Mouse (Mus musculus): ENCODE data around the gene Egln2.

The Egln2 gene

GRCm38 (mm10) chr7:27174896-27175295, 8.3 kb upstream of the Egln2 start:
- DNase-seq (ENCODE audit: low spot score) = no peak

DNA sequence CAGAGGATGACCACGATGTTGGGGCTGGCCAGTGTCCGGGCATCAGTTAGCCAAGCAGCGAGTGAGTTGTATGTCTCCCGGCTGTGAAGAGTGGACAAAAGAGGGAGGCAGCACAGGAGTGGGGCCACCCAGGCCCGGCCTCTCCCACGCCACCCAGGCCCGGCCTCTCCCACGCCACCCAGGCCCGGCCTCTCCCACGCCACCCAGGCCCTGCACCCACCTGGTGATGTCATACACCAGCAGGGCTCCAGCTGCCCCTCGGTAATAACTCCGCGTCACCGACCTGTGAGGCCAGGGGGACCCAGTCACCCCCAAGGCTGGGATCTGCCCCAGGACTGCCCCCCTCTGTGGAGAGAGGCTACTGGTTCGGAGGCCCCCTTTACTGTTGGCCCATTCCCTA, 7.9 kb upstream of the Egln2 start:
- no peak for DNase-seq (ENCODE audit: low spot score)

DNA sequence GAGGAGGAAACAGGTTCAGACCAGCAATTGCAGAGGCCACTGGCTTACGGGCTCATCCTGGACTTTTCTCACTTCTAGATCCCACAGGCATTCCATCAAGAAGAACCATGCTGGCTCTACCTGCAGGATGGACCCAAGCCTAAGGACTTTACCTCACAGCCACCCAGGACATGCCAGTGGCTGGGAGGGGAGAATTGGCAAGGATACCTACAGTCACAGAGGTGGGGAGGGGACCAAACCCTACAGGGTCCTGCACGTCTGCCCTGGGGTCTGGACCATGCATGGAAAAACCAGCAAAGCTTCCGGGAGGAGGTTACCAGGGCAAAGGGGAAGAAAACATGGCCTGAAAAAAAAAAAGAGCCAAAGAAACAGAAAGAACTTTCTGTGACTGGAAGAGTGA, 4.4 kb upstream of the Egln2 start:
- no peak for DNase-seq (ENCODE audit: low spot score)

DNA sequence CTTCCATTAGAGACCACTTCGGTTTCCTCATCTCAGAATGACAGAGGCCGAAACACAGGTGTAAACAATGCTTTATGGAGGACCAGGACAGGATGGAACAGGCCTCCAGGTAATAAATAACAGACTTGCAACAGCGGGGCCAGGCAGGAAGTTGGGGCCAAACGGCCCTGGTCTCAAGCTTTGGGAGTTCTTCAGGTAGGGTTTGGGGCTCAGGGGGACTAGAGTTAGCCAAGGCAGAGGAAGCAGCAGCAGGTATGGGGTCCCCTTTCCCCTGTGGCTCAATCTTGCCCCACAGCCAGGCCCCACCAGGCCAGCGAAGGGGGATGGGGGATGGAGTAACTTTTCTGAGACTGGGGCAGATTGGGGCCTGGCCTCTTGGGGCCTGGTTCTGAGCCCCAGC, 1.8 kb upstream of the Egln2 start:
- no peak for DNase-seq (ENCODE audit: low spot score)

GRCm38 (mm10) chr7:27167475-27168094, 983 bp upstream of the Egln2 start:
- no peak for DNase-seq (ENCODE audit: low spot score)

DNA sequence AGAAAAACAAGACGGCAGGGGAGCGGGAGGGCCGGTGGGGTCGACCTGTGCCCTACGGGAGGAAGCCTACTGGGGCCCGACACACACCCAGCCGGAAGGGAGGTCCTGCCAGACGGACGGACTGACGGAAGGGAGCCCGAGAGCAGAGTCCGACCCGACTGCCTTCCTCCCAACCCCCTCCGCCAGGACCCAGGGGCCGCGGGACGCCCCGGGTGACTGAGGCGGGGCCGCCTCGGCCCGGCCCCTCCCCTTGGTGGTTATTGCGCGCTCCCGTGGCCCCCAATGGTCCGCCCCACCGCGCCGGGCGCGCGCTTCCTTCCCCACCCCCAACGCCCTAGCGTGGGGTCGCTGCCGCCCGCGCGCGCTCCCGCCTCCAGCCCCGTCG, 381 bp downstream of the Egln2 start:
- peak; percentile 85 for DNase-seq (ENCODE audit: low spot score)

DNA sequence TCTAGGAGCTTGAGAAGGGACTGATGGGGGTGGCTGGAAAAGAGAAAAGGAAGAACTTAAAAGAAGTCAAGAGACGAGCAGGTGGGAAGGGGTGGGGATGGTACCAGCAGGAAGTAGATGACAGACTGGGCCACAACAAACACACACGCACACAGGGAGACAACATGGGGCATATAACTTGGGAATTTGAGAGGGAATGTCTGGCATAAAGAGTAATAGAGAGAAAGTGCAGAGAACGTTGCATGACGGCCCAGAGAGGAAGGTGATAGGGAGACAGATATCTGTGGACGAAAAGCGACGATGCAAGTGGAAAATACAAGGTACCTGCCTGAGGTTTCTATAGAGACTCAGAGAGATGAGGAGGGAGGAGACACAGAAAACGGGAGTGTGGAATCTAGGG, 906 bp downstream of the Egln2 start:
- DNase-seq (ENCODE audit: low spot score) = no peak

DNA sequence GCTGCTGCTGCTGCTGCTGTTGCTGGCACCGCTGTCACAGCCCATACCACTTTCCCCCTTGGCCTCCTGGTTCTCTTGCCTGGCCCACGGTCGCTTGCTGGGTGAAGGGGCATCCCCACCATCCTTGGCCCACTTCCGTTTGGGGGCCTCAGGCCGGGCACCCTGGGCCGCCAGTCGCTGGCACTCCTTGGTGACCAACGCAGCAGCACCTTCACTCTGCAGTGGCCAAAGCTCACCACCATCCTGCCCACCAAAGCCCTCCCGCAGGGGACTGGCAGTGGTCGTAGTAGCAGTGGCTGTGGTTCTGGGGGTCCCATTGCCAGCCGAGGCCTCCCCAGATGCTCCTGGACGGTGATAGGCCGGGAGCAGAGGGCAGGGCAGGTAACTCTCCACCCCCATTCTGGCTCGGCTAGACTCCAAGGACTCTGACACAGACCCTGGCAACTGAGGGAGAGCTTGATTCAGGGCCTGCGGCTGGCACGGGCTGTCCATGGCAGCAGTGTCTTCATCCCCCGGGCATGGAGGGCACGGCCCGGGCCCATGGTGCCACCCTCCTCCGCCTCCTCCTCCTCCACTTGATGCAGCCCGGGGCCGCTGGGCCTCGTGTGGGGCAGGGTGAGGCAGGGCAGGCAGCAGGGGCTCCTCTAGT, 1.5 kb downstream of the Egln2 start:
- no peak for DNase-seq (ENCODE audit: low spot score)

GRCm38 (mm10) chr7:27164112-27164947, 2.3 kb downstream of the Egln2 start:
- no peak for DNase-seq (ENCODE audit: low spot score)

DNA sequence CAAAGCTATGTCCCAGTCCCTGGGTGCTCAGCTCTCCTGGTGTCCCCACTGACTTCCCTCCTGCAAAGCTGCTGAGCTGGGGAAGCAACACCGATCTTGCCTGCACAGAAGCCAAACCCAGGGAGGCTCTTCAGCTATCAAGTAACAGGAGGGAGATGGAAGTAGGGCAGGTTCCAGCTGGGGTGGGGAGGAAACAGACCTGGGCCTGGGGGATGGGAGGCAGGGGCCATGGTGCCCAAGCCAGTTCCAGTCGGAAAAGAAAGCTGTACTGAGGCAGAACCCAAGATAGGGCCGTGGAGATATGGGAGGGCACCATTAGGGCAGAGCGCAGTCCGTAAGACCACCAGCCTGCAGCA, 3.2 kb downstream of the Egln2 start:
- DNase-seq (ENCODE audit: low spot score) = no peak

DNA sequence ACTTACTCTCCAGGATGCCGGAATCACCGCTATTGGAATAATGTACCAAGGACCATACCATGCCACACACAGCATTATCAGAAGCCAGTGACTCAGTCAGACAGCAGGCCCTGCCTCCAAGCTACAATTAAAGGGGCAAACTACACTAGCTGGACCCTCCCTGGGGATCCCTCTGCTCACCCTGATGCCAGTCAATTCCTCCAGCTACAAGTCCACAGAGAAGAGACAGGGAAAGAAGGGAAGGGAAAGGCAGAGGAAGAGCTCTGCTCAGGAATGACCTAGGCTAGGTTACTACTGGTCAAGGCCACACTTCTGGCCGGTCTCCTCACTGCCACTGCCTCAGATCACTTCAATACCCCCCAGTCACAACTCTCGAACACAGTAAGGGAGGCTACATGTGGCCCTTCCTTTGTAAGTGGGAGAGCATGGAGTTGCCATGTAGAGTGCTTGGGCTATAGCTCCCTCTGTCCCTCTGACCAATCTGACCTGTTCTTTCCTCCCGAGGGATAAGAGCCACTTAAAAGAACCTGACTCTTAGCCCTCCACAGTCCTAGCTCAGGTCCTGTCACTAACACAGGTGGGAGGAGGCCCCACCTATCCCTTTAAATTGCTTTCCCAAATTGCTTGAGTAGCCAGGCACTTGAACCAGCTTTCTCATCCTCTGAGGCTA, 3.7 kb downstream of the Egln2 start:
- no peak for DNase-seq (ENCODE audit: low spot score)

- no peak for DNase-seq (ENCODE audit: low spot score)
These were observed 4.9 kb downstream of the Egln2 start for GRCm38 (mm10) chr7:27161744-27162143.

DNA sequence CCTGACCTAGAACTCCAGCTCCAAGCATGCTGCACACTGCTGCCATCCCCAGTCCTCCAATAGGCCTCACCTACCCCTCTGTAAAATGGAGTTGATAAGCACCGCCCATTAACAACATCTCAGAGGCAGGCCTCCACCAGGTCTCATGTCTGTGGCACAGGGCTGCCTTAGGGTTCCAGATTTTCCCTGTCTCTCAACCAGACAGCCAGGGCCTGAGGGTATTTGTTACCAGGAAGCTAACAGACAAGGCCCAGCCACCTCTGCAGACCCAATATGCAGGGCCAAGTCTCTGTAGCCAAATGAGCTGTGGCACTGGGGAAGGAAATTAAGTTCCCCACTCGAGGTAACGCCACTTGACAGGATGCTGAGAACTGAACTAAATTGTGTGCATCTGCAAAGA, 5.7 kb downstream of the Egln2 start:
- DNase-seq (ENCODE audit: low spot score) = no peak

- peak; percentile 84 for DNase-seq (ENCODE audit: low spot score)
These were observed 6.7 kb downstream of the Egln2 start for GRCm38 (mm10) chr7:27159882-27160281.

- no peak for DNase-seq (ENCODE audit: low spot score)
These were observed 7.3 kb downstream of the Egln2 start for GRCm38 (mm10) chr7:27159256-27159655.

- DNase-seq (ENCODE audit: low spot score) = no peak
These were observed 8.4 kb downstream of the Egln2 start for GRCm38 (mm10) chr7:27158171-27158570.

DNA sequence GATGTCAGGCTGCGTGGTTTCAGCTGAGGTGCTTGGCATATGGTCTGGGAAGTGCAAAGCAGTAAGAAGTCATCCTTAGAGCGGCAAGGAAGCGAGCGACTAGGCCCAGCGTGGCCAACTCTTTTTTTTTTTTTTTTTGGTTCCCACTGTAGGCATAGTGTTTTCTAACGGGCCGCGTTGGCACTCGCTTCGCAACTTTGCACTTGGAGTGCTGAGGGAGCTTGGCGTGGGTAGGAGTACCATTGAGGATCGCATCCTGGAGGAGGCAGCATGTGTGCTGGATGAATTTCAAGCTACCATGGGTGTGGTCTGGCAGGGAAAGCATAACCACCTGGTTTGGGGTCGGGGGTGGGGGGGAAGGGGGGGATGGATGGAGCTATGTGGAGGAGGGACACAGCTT, 10.6 kb downstream of the Egln2 start:
- DNase-seq (ENCODE audit: low spot score) = no peak

- peak; percentile 67 for DNase-seq (ENCODE audit: low spot score)
These were observed 13.3 kb downstream of the Egln2 start, which contains the start of gene Cyp2t4 for GRCm38 (mm10) chr7:27153205-27153764. Gene Cyp2t4 (plus strand): TSS chr7:27153714.

GRCm38 (mm10) chr7:27136410-27136996, 30.1 kb downstream of the Egln2 start:
- no peak for DNase-seq (ENCODE audit: low spot score)

GRCm38 (mm10) chr7:27133757-27134156, 32.8 kb downstream of the Egln2 start:
- DNase-seq (ENCODE audit: low spot score) = no peak

- DNase-seq (ENCODE audit: low spot score) = no peak
These were observed 33.4 kb downstream of the Egln2 start for GRCm38 (mm10) chr7:27133156-27133555.

DNA sequence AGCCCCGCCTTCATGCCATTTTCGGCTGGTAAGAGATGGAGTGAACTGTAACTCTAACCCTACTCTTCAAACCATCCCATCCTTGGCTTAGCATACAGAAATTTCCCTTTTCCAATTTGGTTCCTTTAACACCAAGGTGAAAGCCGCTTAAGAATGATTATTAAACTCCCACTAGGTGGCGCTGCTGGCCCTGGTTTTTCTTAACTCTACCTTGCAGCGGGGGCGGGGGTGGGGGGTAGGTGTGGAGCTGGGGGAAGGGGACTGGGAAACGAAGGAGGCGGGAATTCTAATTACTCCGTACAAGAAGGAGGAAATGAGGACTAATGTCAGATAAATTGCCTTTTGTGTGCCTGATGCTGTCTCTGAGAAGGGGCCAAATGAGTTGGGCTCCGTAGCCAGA, 34.0 kb downstream of the Egln2 start:
- peak; percentile 66 for DNase-seq (ENCODE audit: low spot score)
